Mouse (Mus musculus): ENCODE data around the gene Plcl2. TPM values are rescaled to one million over a fixed set of nuclear protein-coding genes. Genes with fewer than 3 reads are reported as not detected.

The Plcl2 gene
- total RNA-seq, 2 experiments from 2014 or later = 14.2 to 15.1 TPM

Other genes starting within 250 kb of the Plcl2 start
- not detected for gene Dazl, start 215.8 kb upstream of the Plcl2 start, total RNA-seq (2021)

Measured in heart, postnatal 4 days (tissue).